Mouse (Mus musculus) intestine, embryonic 15.5 days (tissue): Measurements from ENCODE around the gene Ddx31. TPM values are rescaled to one million over a fixed set of nuclear protein-coding genes. Genes with fewer than 3 reads are reported as not detected.
A peak's percentile ranks its signal among the peaks of the same experiment; 100 is the strongest.

Source experiments
- ATAC-seq: fragments of 200-750 bp; cut with Nextera tagmentation; 2 replicates; pipeline ENCODE4 v1.8.0; 2017; ENCODE audit warnings: moderate TSS enrichment, moderate library complexity
- H3K27ac ChIP-seq: fragments of 300-500 bp; sonication (generic); 2 replicates; pipeline ENCODE4 v1.5.1; 2015; ENCODE audit warnings: mild to moderate bottlenecking, inconsistent platforms
- H3K27me3 ChIP-seq: fragments of 300-500 bp; sonication (generic); replicated peaks from 2 replicates; pipeline ENCODE4 v1.6.1; 2015; ENCODE audit warnings: inconsistent platforms
- H3K36me3 ChIP-seq: fragments of 300-500 bp; sonication (generic); 2 replicates; pipeline ENCODE4 v1.6.1; 2015; ENCODE audit warnings: inconsistent platforms
- H3K4me1 ChIP-seq: fragments of 300-500 bp; sonication (generic); replicated peaks from 2 replicates; pipeline ENCODE4 v1.6.1; 2015; ENCODE audit warnings: inconsistent platforms
- H3K4me2 ChIP-seq: fragments of 300-500 bp; sonication (generic); replicated peaks from 2 replicates; pipeline ENCODE4 v1.6.1; 2015; ENCODE audit warnings: mild to moderate bottlenecking, inconsistent platforms
- H3K4me3 ChIP-seq: fragments of 300-500 bp; sonication (generic); replicated peaks from 2 replicates; pipeline ENCODE4 v1.5.1; 2015; ENCODE audit warnings: inconsistent platforms
- H3K9ac ChIP-seq: fragments of 300-500 bp; sonication (generic); 2 replicates; pipeline ENCODE4 v1.6.1; 2015; ENCODE audit warnings: inconsistent platforms
- H3K9me3 ChIP-seq: fragments of 300-500 bp; sonication (generic); 2 replicates; pipeline ENCODE4 v1.6.1; 2016; ENCODE audit warnings: inconsistent platforms
- WGBS: fragments of 180-500 bp; shearing (Covaris S2); methylation state at CpG from one replicate; pipeline ENCODE4 v1.1.7; 2015; 5-methylcytosine and 5-hydroxymethylcytosine counted together
- polyA plus RNA-seq: library from polyadenylated mRNA; unstranded; fragments of >200 nt; fragmentation: Nextera tagmentation; extraction: Ambion mirVana; gene quantifications from 2 replicates; pipeline ENCODE4 v1.2.1, GENCODE M21; 2015

Ddx31 gene
- polyA plus RNA-seq, 1 experiment from 2014 or later = 13.6 TPM

DNA sequence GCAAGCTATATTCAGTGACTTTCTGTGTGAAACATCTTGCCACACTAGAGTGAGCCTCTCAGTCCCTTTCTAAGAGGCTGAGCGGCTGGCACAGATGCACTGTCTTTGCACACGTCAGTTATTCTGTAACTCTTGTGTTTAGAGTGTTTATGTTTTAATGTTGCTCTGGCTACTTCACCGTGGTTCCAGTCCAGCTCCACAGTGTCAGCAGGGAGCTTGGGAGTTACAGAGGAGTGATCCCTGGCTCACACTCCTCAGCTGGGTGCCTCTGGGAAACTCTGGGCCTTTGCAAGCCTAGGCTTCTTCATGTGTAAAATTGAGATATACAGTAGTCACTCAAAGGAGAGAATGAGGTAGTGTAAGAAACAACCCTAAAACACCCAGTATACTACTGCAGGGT lies 41.8 kb downstream of the Ddx31 start:
- peaks cover 9% of the 10 kb centered on the region; the same call in 1 of the 2 replicates for H3K36me3 ChIP-seq
- no peak overlapping the region for H3K27ac ChIP-seq
- no peaks in the 10 kb centered on the region for H3K9me3 ChIP-seq
- H3K4me3 ChIP-seq = no peak overlapping the region
- H3K27me3 ChIP-seq = no peaks in the 10 kb centered on the region
- no peak for ATAC-seq
- 87% methylated on average over 3 of the region's 3 CpGs for WGBS
- no peak overlapping the region for H3K9ac ChIP-seq
- no peak overlapping the region for H3K4me2 ChIP-seq
- no peaks in the 10 kb centered on the region; the same call in 1 of the 2 replicates for H3K4me1 ChIP-seq

DNA sequence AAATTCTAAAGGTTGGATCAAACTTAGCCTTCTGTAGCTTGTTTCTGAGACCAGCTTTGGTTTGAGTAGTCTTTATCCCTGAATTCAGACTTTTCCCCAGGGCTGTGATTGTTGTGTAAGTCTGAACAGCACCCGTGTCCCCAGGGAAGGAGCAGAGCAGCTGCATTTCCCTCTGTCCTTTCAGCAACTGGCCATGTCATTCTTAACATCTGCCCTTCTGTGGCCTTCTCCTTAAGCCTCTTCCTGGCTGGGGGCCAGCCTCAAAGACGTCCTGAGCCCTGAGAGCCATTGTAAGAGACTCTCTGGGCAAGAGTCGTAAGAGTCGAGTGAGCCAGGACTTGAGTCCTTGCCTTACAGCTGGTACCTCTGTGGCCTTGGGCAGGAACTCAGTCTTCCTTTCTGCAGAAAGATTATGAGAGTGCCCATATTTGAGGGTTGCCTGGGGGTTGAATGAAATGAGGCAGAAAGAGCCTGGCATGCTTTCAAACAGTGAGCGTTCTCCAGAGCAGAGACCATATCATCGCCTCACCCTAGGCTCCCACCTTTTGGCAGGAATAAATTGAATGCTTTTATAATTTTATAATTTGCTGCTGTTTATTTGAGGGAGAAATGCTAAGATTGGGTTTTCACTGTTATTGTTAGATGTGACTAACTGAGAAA lies 42.8 kb downstream of the Ddx31 start:
- Histone ChIP-seq H3K4me1 (no peaks in the 10 kb centered on the region; the same call in 1 of the 2 replicates), H3K27ac (no peak overlapping the region), H3K27me3 (no peaks in the 10 kb centered on the region), H3K36me3 (peaks cover 9% of the 10 kb centered on the region; the same call in 1 of the 2 replicates), H3K9ac (no peak overlapping the region), H3K4me2 (no peak overlapping the region), H3K4me3 (no peak overlapping the region), H3K9me3 (no peaks in the 10 kb centered on the region)
- ATAC-seq = no peak
- WGBS = 70% methylated on average over 6 of the region's 6 CpGs

DNA sequence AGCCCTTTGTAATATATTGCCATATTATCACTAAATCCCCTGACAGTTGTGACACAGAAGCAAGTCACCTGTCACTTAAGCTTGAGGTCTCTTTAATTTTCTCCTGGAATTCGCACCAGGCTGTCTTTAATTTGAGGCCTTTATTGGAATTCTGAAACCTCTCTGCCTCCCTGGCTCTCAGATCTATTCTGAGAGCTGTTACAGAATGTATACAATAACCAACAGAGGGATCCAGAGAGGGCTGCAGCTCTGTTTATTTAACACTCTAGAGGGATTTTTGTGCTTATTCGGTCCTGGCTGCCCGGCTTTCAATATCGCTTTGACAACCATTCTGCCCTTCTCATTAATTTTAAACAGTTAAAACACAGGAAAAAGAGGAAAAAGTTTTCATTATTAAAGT lies 44.7 kb downstream of the Ddx31 start:
- Histone ChIP-seq H3K4me3 (no peak overlapping the region), H3K27me3 (no peaks in the 10 kb centered on the region), H3K4me1 (no peaks in the 10 kb centered on the region; the same call in 1 of the 2 replicates), H3K9me3 (no peaks in the 10 kb centered on the region), H3K4me2 (no peak overlapping the region), H3K36me3 (peaks cover 13% of the 10 kb centered on the region; the same call in 1 of the 2 replicates), H3K9ac (no peak overlapping the region), H3K27ac (no peak overlapping the region)
- no peak for ATAC-seq
- 32% methylated on average over 4 of the region's 4 CpGs for WGBS

DNA sequence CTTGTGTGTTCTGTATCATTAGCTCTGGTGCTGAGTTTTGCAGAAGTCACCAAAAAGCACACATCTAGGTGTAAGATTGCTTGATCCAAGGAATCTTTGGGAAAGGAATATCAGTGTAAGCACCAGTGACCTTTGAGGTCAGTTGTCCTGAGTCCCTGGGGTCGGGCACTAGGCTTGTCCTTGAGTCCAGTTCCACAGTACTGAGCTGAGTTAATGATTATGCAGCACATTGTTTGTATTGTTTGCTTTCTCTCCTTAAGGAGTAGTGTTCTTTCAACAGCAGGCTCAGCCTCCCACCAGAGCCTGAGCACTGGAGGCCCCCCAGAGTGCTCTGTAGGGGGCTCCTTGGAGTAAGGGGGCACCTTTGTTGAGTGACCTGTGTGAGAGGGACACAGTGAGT lies 52.6 kb downstream of the Ddx31 start:
- 55% methylated on average over 1 of the region's 1 CpGs for WGBS

DNA sequence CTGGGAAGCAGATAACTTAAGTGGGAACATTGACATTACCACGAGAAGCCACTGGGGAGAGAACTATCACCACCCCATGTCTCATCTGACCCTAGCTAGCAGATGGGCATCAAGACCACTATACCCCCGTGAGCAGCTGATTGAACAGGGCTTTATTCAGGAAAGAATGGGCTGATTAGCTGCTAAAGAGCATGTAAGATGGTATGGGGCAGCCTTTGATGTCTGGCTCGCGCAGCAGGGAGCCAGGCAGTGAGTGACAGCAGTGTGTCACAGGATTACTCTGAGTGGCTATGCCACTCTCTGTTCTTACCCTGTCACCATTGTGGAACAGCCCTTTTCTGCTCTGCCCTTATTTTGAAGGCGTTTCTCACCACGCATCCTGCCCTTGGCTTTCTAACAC lies 53.3 kb downstream of the Ddx31 start:
- 70% methylated on average over 6 of the region's 6 CpGs for WGBS
- no peaks in the 10 kb centered on the region for H3K27me3 ChIP-seq
- H3K4me2 ChIP-seq = no peak overlapping the region
- H3K4me1 ChIP-seq = no peaks in the 10 kb centered on the region
- no peak overlapping the region for H3K27ac ChIP-seq
- H3K4me3 ChIP-seq = no peak overlapping the region
- no peak overlapping the region for H3K9ac ChIP-seq
- H3K9me3 ChIP-seq = no peaks in the 10 kb centered on the region
- peaks cover 30% of the 10 kb centered on the region for H3K36me3 ChIP-seq
- no peak for ATAC-seq

More for the DNA sequence above, 52.6 kb downstream of the Ddx31 start:
- Histone ChIP-seq H3K4me3 (no peak overlapping the region), H3K9me3 (no peaks in the 10 kb centered on the region), H3K4me2 (no peak overlapping the region), H3K9ac (no peak overlapping the region), H3K4me1 (no peaks in the 10 kb centered on the region), H3K27me3 (no peaks in the 10 kb centered on the region), H3K36me3 (peaks cover 30% of the 10 kb centered on the region), H3K27ac (no peak overlapping the region)
- no peak for ATAC-seq

DNA sequence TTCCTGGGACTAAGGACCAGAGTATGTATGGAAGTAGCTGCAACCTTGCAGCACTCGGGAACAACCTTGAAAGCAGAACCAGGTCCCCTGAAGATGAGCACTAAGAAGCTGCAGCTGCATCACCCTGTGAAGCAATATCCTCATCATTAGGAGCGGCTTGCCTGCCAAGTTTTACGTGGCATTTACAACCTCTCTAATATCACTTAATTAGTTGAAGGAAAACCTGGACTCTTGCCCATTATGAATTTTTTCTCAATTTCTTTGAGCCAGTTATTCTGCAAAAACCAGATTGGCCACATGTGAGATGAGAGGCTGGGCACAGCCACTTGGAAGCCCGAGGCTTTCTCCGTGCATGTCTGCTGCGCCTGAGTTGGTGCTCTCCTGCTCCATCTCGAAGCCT lies 55.7 kb downstream of the Ddx31 start:
- no peak for ATAC-seq
- H3K4me1 ChIP-seq = no peaks in the 10 kb centered on the region
- no peaks in the 10 kb centered on the region for H3K27me3 ChIP-seq
- H3K27ac ChIP-seq = no peak overlapping the region
- WGBS = 87% methylated on average over 7 of the region's 7 CpGs
- no peaks in the 10 kb centered on the region for H3K9me3 ChIP-seq
- H3K36me3 ChIP-seq = peaks cover 29% of the 10 kb centered on the region
- no peak overlapping the region for H3K4me3 ChIP-seq
- H3K4me2 ChIP-seq = no peak overlapping the region
- H3K9ac ChIP-seq = no peak overlapping the region

DNA sequence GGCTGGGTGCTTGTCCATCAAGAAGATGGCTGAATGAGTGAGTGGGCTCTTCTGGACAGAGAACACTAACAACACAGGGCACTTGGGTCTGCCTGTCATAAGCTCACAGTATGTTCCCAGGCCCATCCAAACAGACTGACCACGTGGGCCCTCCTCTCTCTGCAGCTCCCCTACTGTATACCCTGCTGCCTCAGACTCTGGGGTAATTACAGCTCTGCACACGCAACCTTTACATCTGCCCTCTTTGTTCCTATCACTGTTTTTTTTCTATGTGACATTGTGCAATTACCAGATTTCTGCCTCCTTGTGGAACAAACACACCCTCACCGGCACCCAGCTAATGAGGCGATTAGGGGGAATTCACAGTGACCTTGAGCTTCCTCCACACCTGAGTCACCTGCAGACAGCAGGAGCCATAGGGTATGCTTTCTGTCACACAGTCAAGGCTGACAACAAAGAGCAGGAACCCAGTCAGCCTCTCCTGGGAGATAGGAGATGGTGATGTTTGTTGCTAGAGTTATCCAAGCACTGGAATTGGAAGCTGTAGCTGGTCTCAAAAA lies 57.2 kb downstream of the Ddx31 start:
- H3K36me3 ChIP-seq = peaks cover 26% of the 10 kb centered on the region
- H3K4me1 ChIP-seq = no peaks in the 10 kb centered on the region
- ATAC-seq = peak; percentile 82
- no peaks in the 10 kb centered on the region for H3K27me3 ChIP-seq
- no peak overlapping the region for H3K9ac ChIP-seq
- H3K27ac ChIP-seq = no peak overlapping the region
- H3K9me3 ChIP-seq = no peaks in the 10 kb centered on the region
- 64% methylated on average over 4 of the region's 4 CpGs for WGBS
- no peak overlapping the region for H3K4me2 ChIP-seq
- H3K4me3 ChIP-seq = no peak overlapping the region

DNA sequence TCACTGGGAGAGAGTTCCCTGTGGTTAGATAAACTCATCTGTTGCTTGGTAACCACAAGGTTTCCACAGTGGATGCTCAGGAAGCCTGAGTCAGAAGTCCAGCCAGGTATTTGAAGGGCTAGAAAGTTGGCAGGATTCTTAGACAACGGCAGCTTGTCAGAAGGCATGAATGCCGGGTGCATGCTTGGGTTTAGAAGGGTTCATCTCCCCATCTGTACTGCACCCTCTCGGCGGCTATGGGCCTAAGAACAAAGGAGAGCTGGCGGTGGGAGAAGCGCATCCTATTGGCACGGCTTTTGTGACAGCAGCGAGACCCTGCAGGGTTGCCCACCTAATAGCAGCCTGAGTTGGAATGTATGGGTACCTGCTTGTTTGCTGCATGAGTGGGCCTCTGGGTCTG lies 62.1 kb downstream of the Ddx31 start:
- H3K4me2 ChIP-seq = no peak overlapping the region
- H3K4me3 ChIP-seq = no peak overlapping the region
- 91% methylated on average over 8 of the region's 8 CpGs for WGBS
- H3K36me3 ChIP-seq = 0 out of 2 replicates have a peak, but pooled peaks cover 3% of the 10 kb centered on the region
- H3K9ac ChIP-seq = no peak overlapping the region
- H3K4me1 ChIP-seq = no peaks in the 10 kb centered on the region
- no peaks in the 10 kb centered on the region for H3K9me3 ChIP-seq
- no peak for ATAC-seq
- H3K27ac ChIP-seq = no peak overlapping the region
- peaks cover 7% of the 10 kb centered on the region for H3K27me3 ChIP-seq

DNA sequence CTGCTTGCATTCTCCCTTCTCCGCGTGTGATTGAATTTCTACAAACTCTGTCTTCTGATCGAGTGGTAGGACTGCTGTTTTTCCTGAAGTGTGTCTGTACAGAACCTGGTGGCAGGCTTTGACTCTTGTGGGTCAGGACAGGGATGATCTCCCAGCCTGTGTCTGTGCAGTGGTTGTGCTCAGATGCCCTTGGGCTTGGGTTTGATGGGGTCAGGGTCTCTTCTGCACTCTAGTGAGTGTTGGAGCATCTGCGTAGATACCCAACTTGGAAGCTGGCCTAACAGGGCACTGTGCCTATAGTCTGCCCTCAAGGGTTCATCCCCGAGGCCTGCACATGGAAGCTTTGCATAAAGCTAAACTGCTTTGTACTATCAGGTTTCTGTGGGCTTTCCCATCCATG lies 63.7 kb downstream of the Ddx31 start:
- no peak overlapping the region for H3K4me2 ChIP-seq
- no peak for ATAC-seq
- no peaks in the 10 kb centered on the region for H3K9me3 ChIP-seq
- H3K4me3 ChIP-seq = no peak overlapping the region
- peaks cover 7% of the 10 kb centered on the region for H3K4me1 ChIP-seq
- peaks cover 22% of the 10 kb centered on the region for H3K27me3 ChIP-seq
- no peak overlapping the region for H3K27ac ChIP-seq
- H3K9ac ChIP-seq = no peak overlapping the region
- H3K36me3 ChIP-seq = 0 out of 2 replicates have a peak, but pooled peaks cover 3% of the 10 kb centered on the region
- 90% methylated on average over 5 of the region's 5 CpGs for WGBS

DNA sequence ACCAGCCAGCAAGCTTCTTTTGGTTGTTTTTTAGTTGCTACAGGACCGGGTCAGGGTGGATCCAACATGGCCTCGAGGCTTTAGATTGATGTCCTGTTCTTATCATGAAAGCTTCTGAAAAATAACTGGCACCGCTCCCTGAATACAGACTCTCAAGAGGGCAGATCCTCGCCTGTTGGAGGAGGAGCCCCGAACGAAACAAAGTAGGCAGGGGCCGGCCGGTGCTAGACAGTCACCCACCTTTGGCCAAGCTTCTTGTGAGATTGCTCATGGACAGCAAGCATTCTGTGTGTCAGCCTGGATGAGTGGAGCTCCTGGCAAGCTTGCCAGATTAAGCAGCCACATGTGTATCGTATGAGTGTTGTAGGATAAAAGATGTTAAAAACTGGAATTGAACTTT lies 64.6 kb downstream of the Ddx31 start:
- Histone ChIP-seq H3K4me2 (no peak overlapping the region), H3K4me3 (no peak overlapping the region), H3K4me1 (peaks cover 13% of the 10 kb centered on the region), H3K27ac (no peak overlapping the region), H3K36me3 (0 out of 2 replicates have a peak, but pooled peaks cover 3% of the 10 kb centered on the region), H3K9ac (no peak overlapping the region), H3K27me3 (peaks cover 31% of the 10 kb centered on the region), H3K9me3 (no peaks in the 10 kb centered on the region)
- 82% methylated on average over 9 of the region's 9 CpGs for WGBS
- no peak for ATAC-seq

DNA sequence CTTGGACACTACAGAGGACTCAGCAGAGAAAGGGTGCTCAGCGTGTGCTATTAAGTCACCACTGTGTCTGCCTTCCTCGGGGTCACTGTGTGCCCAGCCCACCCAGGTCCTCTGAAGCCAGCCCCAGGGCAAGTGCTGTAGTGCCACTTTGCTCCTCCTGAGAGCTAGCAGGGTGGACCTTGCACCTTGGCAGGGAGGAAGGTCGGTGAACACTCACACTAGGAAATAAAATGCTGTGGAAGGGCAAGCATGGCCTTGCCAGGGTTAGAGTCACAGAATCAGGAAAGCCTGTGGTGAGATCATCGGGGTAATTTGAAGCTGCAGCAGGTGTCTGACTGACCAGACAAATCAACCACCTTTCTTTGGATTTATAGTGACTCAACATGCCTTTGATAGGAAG lies 65.4 kb downstream of the Ddx31 start:
- H3K4me1 ChIP-seq = peaks cover 13% of the 10 kb centered on the region
- WGBS = 76% methylated on average over 4 of the region's 4 CpGs
- no peak overlapping the region for H3K4me3 ChIP-seq
- no peaks in the 10 kb centered on the region for H3K9me3 ChIP-seq
- no peak for ATAC-seq
- no peak overlapping the region for H3K27ac ChIP-seq
- H3K9ac ChIP-seq = no peak overlapping the region
- H3K27me3 ChIP-seq = peaks cover 39% of the 10 kb centered on the region
- no peak overlapping the region for H3K4me2 ChIP-seq
- H3K36me3 ChIP-seq = 0 out of 2 replicates have a peak, but pooled peaks cover 2% of the 10 kb centered on the region

DNA sequence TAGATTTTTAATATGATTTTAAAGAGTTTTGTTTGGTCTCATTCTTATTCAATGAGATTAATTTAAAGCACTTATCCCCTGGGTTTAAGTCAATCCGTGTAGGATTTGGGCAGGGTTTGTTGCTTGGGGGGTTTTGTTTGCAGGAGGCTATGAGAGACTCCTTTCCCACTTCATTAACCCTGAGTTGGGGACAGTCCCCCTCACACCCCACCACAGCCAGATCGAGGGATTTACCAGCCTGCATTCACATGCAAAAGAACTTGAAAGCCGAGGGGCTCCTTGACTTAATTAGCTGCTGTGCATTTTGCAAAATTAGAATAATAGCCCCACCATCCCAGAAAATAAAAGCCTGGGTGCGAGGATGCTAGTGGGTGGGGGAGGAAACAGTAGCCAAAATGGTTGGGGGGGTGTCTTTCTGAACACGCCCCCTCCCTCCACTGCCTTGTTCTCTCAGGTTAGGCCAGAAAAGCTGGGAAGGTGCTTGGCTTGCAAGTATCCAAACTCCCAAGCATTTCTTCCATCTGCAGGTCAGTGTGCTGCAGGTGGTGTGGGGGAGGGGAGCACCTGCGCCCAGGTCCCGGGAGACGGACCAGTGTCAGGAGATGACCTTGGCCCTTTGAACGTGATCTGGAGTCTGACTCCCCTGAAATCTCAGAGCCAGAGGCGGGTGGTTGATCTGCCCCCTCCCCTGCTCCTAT lies 67.6 kb downstream of the Ddx31 start:
- peak overlapping the region; percentile 14; the same call in 1 of the 2 replicates for H3K4me3 ChIP-seq
- no peaks in the 10 kb centered on the region for H3K9me3 ChIP-seq
- H3K27me3 ChIP-seq = peaks cover 62% of the 10 kb centered on the region
- no peak for ATAC-seq
- no peak overlapping the region for H3K27ac ChIP-seq
- peak overlapping the region; percentile 52 for H3K4me2 ChIP-seq
- no peak overlapping the region for H3K9ac ChIP-seq
- 7% methylated on average over 10 of the region's 10 CpGs for WGBS
- H3K36me3 ChIP-seq = no peaks in the 10 kb centered on the region
- H3K4me1 ChIP-seq = peaks cover 13% of the 10 kb centered on the region
